Mouse (Mus musculus) bone marrow macrophage, adult 2 months (primary cell): Measurements from ENCODE around the gene Gm11037.

ENCODE experiments used
- CTCF ChIP-seq: IDR thresholded peaks from 2 replicates; pipeline ENCODE4 v1.5.1; 2012; ENCODE audit warnings: low read depth, mild to moderate bottlenecking, low read length, moderate library complexity
- POLR2A ChIP-seq: IDR thresholded peaks from 2 replicates; pipeline ENCODE4 v1.6.1; 2012; ENCODE audit warnings: mild to moderate bottlenecking, low read depth, low read length, borderline replicate concordance

DNA sequence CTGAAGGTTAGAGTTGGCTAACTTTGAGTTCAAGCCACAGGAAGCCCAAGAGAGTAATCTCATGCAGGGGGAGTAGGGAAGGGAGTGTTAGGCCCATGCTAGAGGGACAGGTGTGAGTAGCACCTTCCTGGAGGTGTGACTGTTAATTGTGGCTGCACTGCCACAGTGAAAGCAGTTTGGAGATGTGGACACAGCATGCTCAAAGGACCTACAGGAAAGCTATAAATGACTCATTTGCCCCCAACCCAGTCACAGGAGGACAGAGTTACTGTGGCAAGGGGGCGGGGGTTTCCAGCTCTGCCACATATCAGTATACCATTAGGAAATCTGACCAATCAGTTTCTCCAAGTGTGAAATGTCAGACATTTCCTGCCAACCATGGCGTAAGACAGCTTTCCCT lies 12.2 kb downstream of the Gm11037 start:
- TF ChIP-seq CTCF = no peak
- TF ChIP-seq POLR2A = no peak
